Mouse (Mus musculus) hindbrain, embryonic 14.5 days (tissue): ENCODE data around the gene Arxes1. TPM values are rescaled to one million over a fixed set of nuclear protein-coding genes. Genes with fewer than 3 reads are reported as not detected.
"Not testable (repeated sequence)": the region's sequence is repeated elsewhere in the genome, so short reads cannot be mapped to it uniquely, and the experiment has no call there.

Experiments
- ATAC-seq: fragments of 200-750 bp; cut with Nextera tagmentation; 2 replicates; pipeline ENCODE4 v1.8.0; 2017; ENCODE audit warnings: moderate number of reproducible peaks, mild to moderate bottlenecking, moderate TSS enrichment, moderate library complexity; ENCODE audit not compliant: low FRiP score
- DNase-seq: peaks from one replicate; pipeline ENCODE4 v3.0.0-alpha.2; 2015; ENCODE audit warnings: low spot score
- H3K27ac ChIP-seq: fragments of 300-500 bp; sonication (generic); 2 replicates; pipeline ENCODE4 v1.5.1; 2014; ENCODE audit warnings: mild to moderate bottlenecking, moderate library complexity
- H3K27me3 ChIP-seq: fragments of 300-500 bp; sonication (generic); 2 replicates; pipeline ENCODE4 v1.6.1; 2014; ENCODE audit warnings: mild to moderate bottlenecking, low read length, mixed read lengths; ENCODE audit not compliant: control insufficient read depth, insufficient read depth
- H3K36me3 ChIP-seq: fragments of 300-500 bp; sonication (generic); replicated peaks from 2 replicates; pipeline ENCODE4 v1.6.1; 2014; ENCODE audit not compliant: control insufficient read depth, insufficient read depth
- H3K4me1 ChIP-seq: fragments of 300-500 bp; sonication (generic); replicated peaks from 2 replicates; pipeline ENCODE4 v1.6.1; 2014; ENCODE audit warnings: antibody characterized with exemption, low read length, mixed read lengths; ENCODE audit not compliant: control insufficient read depth, insufficient read depth
- H3K4me2 ChIP-seq: fragments of 300-500 bp; sonication (generic); replicated peaks from 2 replicates; pipeline ENCODE4 v1.6.1; 2014; ENCODE audit warnings: mild to moderate bottlenecking, moderate library complexity
- H3K4me3 ChIP-seq: fragments of 300-500 bp; sonication (generic); replicated peaks from 2 replicates; pipeline ENCODE4 v1.5.1; 2014; ENCODE audit warnings: mild to moderate bottlenecking, low read length
- H3K9ac ChIP-seq: fragments of 300-500 bp; sonication (generic); 2 replicates; pipeline ENCODE4 v1.6.1; 2014
- H3K9me3 ChIP-seq: fragments of 300-500 bp; sonication (generic); 2 replicates; pipeline ENCODE4 v1.6.1; 2016; ENCODE audit warnings: low read length; ENCODE audit not compliant: control insufficient read depth
- WGBS: fragments of 180-500 bp; shearing (Covaris S2); extraction: QIAGEN DNeasy Blood & Tissue Kit; methylation state at CpG from one replicate; pipeline ENCODE4 v1.1.7; 2014; 5-methylcytosine and 5-hydroxymethylcytosine counted together
- polyA plus RNA-seq: library from polyadenylated mRNA; unstranded; fragments of >200 nt; fragmentation: Nextera tagmentation; extraction: Ambion mirVana; gene quantifications from 2 replicates; pipeline ENCODE4 v1.2.1, GENCODE M21; 2014

Gene Arxes1
- 140 and 149 TPM in 2 replicates for polyA plus RNA-seq

DNA sequence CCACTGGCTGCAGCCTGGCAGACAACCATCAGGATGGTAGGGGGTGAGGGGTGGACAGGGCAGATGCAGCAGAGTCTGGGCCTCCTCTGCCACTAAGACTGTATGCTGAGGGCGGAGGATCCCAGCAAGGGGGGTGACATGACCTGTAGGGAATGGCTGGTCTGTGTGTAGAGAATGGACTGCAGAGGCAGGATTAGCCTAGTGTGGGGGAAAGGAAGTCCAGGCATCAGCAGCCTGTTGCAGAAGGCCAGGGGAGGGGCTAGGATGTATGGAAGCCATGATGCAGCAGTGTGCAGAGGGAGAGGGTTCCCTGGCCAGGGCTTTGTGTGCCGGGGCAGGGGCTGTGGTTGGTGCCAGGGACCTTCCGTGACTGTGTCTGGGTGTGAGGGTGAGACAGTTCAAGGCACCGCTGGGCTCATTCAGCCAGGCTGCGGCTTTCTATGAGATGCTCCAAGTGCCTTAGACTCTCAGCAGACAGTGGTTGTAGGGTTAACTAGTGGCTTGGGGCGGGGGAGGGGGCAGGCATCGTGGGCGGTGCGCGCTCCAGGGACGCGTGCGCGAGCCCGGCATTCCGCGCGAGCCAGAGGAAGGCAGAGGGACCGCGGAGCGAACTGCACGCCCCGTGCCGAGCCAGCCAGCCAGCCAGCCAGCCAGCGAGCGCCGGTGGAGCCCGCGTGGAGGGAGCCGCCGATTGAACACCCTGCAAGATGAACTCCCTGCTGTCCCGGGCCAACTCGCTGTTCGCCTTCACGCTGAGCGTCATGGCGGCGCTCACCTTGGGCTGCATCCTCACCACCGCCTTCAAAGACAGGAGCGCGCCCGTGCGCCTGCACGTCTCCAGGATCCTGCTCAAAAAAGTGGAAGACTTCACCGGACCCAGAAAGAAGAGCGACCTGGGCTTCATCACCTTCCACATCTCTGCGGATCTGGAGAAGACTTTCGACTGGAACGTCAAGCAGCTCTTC, at the start of gene Arxes1:
Gene Arxes1, plus strand, starts transcription at position 569 of the 965 bp plus-strand sequence.
- Histone ChIP-seq H3K4me2 (peak within 1 kb of the TSS; percentile 56), H3K4me3 (peak within 1 kb of the TSS; percentile 28), H3K9ac (peak within 1 kb of the TSS; percentile 20; the same call in 1 of the 2 replicates)
- H3K27ac ChIP-seq, DNase-seq, H3K9me3 ChIP-seq, H3K4me1 ChIP-seq, H3K36me3 ChIP-seq, H3K27me3 ChIP-seq: not testable (repeated sequence)
- WGBS = 10% methylated on average over 1 of the region's 49 CpGs
- peak; percentile 95 for ATAC-seq

DNA sequence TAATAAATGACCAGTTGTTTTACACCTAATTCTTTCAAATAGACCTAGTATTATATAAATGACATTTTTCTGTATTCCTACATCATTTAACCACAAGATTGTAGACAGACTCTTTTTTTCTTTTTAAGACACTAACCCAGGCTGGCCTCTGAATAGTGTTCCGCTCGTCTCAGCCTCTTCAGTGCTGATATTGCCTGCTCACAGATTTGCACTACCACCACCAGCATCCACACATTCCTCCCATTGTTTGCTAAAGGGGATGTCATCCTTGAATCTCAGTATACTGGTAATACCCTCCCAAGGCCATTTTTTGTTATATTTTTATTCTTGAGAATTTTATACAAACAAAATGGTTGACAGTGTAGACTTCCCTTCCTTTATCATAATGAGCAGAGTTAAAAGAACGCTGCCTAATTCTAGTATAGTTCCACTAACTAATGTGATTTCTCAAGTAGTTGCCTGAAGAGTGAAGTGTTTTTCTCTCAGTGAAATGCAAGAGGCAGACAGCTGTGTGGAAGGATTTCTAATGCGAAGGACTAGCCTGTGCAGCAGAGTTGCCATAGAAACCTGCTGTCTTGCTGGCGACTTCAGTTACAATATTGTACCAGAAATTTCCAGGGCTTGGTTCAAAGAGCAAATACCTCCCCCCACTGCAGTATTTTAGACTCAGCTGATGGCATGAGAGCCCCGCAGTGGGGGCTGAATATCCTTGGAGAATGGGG, 48.5 kb upstream of the Arxes1 start:
- Histone ChIP-seq H3K27me3 (no peaks in the 10 kb centered on the region; the same call in 1 of the 2 replicates), H3K9me3 (no peaks in the 10 kb centered on the region), H3K4me3 (no peak overlapping the region), H3K4me2 (no peak overlapping the region), H3K9ac (no peak overlapping the region), H3K4me1 (0 out of 2 replicates have a peak, but pooled peaks cover 3% of the 10 kb centered on the region), H3K27ac (peak overlapping the region; percentile 66), H3K36me3 (no peaks in the 10 kb centered on the region)
- 51% methylated on average over 6 of the region's 6 CpGs for WGBS
- no peak for DNase-seq
- ATAC-seq = no peak; the same call in 1 of the 2 replicates

DNA sequence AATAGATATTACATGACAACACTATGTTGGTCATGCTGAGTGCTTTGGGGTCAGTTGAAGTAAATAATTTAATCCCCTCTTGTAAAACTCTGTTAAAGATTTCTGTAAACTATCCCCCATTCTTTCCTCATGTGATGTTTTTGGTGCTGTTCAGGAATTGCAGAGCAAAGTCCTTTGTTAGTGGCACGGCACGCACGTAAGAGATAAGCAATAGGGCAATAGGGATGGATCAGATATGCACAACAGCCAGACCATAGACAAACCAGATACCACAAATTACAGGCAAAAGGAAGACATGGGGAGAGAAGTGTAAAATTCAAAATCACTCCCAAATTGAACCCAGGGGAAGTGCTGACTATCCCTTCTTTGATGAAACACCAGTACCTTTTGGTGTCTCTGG, 46.9 kb upstream of the Arxes1 start:
- DNase-seq = no peak
- 0 out of 2 replicates have a peak, but pooled peaks cover 3% of the 10 kb centered on the region for H3K4me1 ChIP-seq
- no peak overlapping the region for H3K4me2 ChIP-seq
- no peak overlapping the region for H3K9ac ChIP-seq
- H3K36me3 ChIP-seq = no peaks in the 10 kb centered on the region
- no peak for ATAC-seq
- H3K27ac ChIP-seq = no peak overlapping the region
- WGBS = 90% methylated on average over 3 of the region's 3 CpGs
- H3K4me3 ChIP-seq = no peak overlapping the region
- H3K27me3 ChIP-seq = no peaks in the 10 kb centered on the region; the same call in 1 of the 2 replicates
- H3K9me3 ChIP-seq = no peaks in the 10 kb centered on the region

- WGBS = 78% methylated on average over 2 of the region's 2 CpGs
- no peaks in the 10 kb centered on the region for H3K9me3 ChIP-seq
- no peak for DNase-seq
These were observed 42.5 kb upstream of the Arxes1 start for GRCm38 (mm10) chrX:135990661-135991060.

DNA sequence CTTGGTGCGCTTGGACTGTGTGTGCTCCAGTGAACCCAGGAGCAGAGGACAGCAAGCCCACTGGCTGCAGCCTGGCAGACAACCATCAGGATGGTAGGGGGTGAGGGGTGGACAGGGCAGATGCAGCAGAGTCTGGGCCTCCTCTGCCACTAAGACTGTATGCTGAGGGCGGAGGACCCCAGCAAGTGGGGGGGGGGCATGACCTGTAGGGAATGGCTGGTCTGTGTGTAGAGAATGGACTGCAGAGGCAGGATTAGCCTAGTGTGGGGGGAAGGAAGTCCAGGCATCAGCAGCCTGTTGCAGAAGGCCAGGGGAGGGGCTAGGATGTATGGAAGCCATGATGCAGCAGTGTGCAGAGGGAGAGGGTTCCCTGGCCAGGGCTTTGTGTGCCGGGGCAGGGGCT, 40.0 kb upstream of the Arxes1 start:
- DNase-seq, H3K4me3 ChIP-seq, H3K27me3 ChIP-seq, H3K9me3 ChIP-seq, H3K36me3 ChIP-seq, H3K9ac ChIP-seq, H3K4me1 ChIP-seq: not testable (repeated sequence)
- peak overlapping the region; percentile 32; the same call in 1 of the 2 replicates for H3K27ac ChIP-seq
- peak; percentile 91 for ATAC-seq
- H3K4me2 ChIP-seq = peak overlapping the region; percentile 21
- WGBS = 35% methylated on average over 2 of the region's 3 CpGs

More at GRCm38 (mm10) chrX:135990661-135991060, 42.5 kb upstream of the Arxes1 start:
- Histone ChIP-seq H3K27ac (no peak overlapping the region), H3K4me3 (no peak overlapping the region), H3K4me2 (no peak overlapping the region), H3K4me1 (no peaks in the 10 kb centered on the region), H3K36me3 (no peaks in the 10 kb centered on the region), H3K9ac (no peak overlapping the region), H3K27me3 (no peaks in the 10 kb centered on the region; the same call in 1 of the 2 replicates)
- no peak for ATAC-seq

DNA sequence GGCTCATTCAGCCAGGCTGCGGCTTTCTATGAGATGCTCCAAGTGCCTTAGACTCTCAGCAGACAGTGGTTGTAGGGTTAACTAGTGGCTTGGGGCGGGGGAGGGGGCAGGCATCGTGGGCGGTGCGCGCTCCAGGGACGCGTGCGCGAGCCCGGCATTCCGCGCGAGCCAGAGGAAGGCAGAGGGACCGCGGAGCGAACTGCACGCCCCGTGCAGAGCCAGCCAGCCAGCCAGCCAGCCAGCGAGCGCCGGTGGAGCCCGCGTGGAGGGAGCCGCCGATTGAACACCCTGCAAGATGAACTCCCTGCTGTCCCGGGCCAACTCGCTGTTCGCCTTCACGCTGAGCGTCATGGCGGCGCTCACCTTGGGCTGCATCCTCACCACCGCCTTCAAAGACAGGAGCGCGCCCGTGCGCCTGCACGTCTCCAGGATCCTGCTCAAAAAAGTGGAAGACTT, 39.5 kb upstream of the Arxes1 start, which contains the start of gene Arxes2:
Gene Arxes2, plus strand, starts transcription at position 161 of the 456 bp plus-strand sequence.
- ATAC-seq = peak; percentile 95
- H3K4me2 ChIP-seq = peak within 1 kb of the TSS; percentile 55
- 7% methylated on average over 11 of the region's 39 CpGs for WGBS

DNA sequence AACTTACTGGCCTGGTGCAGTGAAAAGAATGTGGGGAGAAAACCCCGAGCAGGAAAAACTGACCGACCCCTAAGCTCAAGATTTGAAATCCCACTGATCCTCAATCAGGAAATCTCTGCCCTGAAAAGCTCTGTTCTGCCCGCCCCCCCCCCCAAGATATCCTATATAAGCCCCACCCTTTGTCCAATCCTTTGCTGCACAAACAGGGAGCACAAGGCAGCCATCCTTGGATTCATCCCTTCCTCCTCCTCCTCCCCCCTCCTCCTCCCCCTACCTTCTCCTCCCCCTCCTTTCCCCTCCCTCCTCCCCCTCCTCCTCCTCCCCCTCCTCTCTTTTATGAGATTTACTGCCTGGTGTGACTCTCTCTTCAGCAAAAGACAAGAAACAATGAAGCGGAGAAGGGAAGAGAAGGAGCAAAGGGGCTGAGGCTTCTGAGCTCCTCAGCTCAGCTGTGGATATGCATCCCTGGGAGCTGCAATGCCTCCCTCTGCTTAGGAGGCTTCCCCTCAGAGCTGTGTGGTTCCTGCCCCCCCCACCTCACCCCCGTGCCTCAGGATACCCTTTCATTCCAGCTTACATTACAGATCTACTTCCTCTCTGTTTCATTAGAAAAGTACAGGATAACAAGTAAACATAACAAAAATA, 25.8 kb upstream of the Arxes1 start:
- WGBS = 39% methylated on average over 4 of the region's 5 CpGs
- no peak for ATAC-seq
- H3K4me1 ChIP-seq = no peaks in the 10 kb centered on the region
- H3K4me3 ChIP-seq = no peak overlapping the region
- H3K9ac ChIP-seq = no peak overlapping the region
- no peak for DNase-seq
- H3K36me3 ChIP-seq = no peaks in the 10 kb centered on the region
- no peak overlapping the region for H3K4me2 ChIP-seq
- H3K27me3 ChIP-seq = no peaks in the 10 kb centered on the region
- H3K9me3 ChIP-seq = no peaks in the 10 kb centered on the region
- no peak overlapping the region for H3K27ac ChIP-seq

More for the DNA sequence above, 39.5 kb upstream of the Arxes1 start, which contains the start of gene Arxes2:
- H3K4me1 ChIP-seq, H3K27me3 ChIP-seq, DNase-seq, H3K36me3 ChIP-seq, H3K9me3 ChIP-seq: not testable (repeated sequence)
- Histone ChIP-seq H3K27ac (peak within 1 kb of the TSS; percentile 32; the same call in 1 of the 2 replicates), H3K9ac (peak within 1 kb of the TSS; percentile 42; the same call in 1 of the 2 replicates), H3K4me3 (peak within 1 kb of the TSS; percentile 35)

- ATAC-seq (no peak), DNase-seq (no peak)
- no peak overlapping the region for H3K4me3 ChIP-seq
- H3K9ac ChIP-seq = no peak overlapping the region
- no peaks in the 10 kb centered on the region for H3K27me3 ChIP-seq
- H3K9me3 ChIP-seq = no peaks in the 10 kb centered on the region
- no peaks in the 10 kb centered on the region for H3K36me3 ChIP-seq
- H3K4me1 ChIP-seq = no peaks in the 10 kb centered on the region
- no peak overlapping the region for H3K4me2 ChIP-seq
- no peak overlapping the region for H3K27ac ChIP-seq
- 25% methylated on average over 2 of the region's 2 CpGs for WGBS
These were observed 18.8 kb upstream of the Arxes1 start for GRCm38 (mm10) chrX:136014392-136014791.
